Mouse (Mus musculus): ENCODE measurements at regions not wholly inside any gene's neighbourhood (a gene's known extent, or its start where the extent isn't known, plus 50 kb on each side); places are given as distances from the start of the nearest gene placed in this dataset.
A peak's percentile ranks its signal among the peaks of the same experiment; 100 is the strongest.

- no peak for DNase-seq (ENCODE audit: low read depth)
Measured at GRCm38 (mm10) chr3:121902246-121902645, 50.1 kb upstream of the Arhgap29 start.

GRCm38 (mm10) chr3:121900429-121900844 lies 51.9 kb upstream of the Arhgap29 start:
- no peak for DNase-seq (ENCODE audit: low read depth)

GRCm38 (mm10) chr3:121897821-121898574 lies 54.3 kb upstream of the Arhgap29 start:
- no peak for DNase-seq (ENCODE audit: low read depth)

GRCm38 (mm10) chr3:121893606-121894005 lies 58.7 kb upstream of the Arhgap29 start:
- no peak for DNase-seq (ENCODE audit: low read depth)

- no peak for DNase-seq (ENCODE audit: low read depth)
Measured at GRCm38 (mm10) chr3:121892675-121893074, 59.7 kb upstream of the Arhgap29 start.

GRCm38 (mm10) chr3:121891338-121891737 lies 61.0 kb upstream of the Arhgap29 start:
- no peak for DNase-seq (ENCODE audit: low read depth)

GRCm38 (mm10) chr3:121890563-121890962 lies 61.8 kb upstream of the Arhgap29 start:
- no peak for DNase-seq (ENCODE audit: low read depth)

DNA sequence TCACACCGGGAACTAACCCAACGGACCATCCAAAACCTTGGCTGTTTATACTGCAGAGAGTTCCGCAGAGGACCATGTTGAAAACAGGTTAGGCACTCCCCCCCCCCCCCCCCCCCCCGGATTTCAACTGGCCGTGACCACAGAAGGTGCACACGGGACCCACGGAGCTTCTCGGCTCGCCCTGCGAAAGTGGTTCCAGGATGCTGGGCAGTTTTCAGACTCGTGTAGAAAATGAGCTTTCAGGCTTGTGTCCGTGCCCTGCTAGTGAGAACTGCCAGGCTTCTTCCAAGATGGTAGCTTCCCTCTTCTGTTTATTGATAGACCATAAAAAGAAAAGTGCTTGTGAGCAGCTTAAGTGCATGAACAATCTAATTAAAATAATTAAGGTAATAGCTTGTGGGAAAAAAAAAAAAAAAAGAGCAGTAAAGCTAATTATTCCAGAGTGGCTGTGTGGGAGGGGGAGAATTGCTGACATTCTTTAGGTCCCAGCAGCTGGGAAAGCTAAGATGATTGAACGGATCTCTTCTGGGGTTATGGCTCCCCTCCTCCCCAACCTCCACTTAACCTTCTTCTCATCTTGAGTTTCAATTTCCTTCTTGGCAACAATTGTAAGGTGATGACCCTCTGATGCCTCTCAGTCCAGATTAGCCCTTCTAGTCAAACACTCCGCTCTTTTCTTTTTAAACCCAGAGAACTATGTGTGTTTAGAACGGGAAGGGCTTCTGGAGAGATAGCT lies 65.3 kb upstream of the Arhgap29 start:
- no peak for DNase-seq (ENCODE audit: low read depth)

- DNase-seq (ENCODE audit: low read depth) = no peak
Measured at GRCm38 (mm10) chr3:121886309-121886708, 66.0 kb upstream of the Arhgap29 start.

DNA sequence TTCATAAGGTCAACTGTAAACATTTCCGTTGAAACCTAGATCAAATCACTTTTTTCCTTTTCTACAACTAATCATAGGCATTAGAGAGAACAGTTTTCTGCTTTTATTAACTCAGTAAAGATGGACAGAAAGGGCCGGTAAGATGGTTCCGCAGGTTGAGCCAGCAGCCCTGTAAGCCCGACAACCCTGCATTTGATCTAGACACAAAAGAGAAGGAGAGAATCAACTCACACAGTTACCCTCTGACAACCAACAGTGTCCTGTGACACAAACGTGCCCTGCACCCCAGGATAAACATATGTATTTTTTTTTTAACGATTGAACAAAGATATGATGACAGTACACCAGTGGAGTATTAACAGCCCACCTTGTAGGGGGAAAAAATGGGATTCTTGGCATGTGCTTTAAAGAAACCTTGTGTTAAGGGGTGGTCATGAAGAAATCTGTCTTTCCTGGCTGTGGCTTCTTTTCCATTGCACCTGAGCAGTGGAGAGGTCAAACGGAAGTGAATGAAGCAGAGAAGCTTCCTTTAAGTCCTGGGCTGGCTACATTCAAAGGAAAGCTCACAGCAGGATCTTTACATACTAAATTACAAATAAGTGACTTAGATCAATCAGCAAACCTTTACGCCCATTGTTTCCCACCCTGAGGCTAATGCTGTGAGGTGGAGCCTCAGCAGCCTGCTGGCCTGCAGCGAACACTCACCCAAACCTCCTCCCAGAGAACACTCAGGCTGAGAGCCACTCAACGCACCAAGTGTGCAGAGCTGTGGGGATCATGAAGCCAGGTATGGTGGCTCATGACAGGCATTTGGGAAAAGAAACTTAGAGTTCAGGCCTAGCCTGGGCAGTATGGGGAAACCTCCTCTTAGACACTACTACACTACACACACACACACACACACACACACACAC lies 66.8 kb upstream of the Arhgap29 start:
- no peak for DNase-seq (ENCODE audit: low read depth)

- peak; percentile 96 for DNase-seq (ENCODE audit: low read depth)
Measured at GRCm38 (mm10) chr3:121884328-121885248, 67.8 kb upstream of the Arhgap29 start.

DNA sequence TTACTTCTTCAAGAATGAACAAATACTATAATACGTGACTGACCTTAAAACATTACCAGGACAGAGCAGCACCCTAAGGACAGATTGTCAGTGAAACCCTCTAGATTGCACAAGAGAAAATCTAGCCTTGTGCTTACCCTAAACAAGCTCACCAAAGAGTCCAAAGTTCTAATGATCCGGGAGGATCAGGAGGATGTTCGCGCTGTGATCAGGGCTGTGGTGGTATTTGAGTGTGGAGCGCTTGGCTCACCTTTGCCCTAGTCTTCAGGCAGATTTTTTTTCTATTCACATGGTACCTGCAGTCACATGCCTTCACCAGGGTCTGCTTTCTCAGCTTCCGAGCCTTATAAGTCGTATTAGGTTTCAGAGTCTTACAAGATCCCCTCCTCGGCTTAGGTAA lies 65.3 kb upstream of the Abcd3 start:
- no peak for DNase-seq (ENCODE audit: low read depth)

DNA sequence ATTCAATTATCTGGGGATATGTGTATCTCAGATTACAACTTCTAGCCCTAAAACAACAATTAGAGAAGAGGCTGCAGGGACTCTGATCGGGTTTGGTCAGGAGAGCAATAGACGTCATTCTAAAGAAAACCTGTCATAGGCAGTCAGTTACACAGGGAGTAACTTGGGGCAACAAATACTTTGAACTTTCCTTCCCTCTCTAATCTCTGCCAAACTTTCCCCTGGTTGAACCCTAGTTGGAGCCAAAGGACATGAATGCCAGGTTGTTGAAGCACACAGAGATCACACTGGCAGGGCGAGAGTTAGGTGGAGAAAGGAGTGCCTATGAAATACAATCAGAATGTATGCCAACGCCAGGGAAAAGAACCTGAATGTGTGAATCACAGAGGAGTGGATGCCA lies 60.0 kb upstream of the Abcd3 start:
- DNase-seq (ENCODE audit: low read depth) = no peak

DNA sequence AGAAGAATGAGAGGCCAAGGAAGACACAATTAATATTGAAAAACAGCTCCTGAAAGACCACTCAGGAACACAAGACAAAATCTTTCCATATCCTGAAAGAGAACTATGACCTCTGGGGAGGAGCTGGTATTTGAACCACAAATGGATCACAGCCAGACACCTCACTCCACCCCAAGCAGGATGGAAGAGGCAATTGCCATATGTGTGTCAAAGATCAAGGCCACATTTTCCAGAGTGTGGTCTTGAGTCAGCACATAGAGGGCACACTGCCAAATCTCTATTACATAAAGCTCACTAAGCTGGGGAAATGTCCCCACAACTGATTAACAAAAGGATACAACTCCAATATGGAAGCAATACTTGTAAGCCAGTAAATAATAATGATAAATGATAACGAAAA lies 59.5 kb upstream of the Abcd3 start:
- DNase-seq (ENCODE audit: low read depth) = peak; percentile 86

DNA sequence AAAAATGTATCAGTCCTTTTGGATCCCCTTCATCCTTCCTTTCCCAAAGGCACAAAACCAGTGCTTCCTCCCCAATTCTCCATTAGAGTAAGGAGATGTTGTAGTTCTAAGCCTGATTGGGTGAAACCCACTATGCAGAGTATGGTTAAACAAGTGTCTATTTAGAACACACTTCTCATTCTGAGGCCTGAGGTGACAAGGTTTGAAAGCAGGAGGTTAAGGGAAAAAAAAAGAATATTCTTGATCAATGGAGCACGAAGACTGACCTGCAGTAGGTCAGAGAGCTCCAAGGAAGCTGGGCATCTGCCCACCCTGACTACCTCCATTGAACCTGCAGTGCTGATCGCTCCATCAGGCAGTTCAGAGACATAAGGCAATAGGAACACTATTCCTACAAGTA lies 58.5 kb upstream of the Abcd3 start:
- DNase-seq (ENCODE audit: low read depth) = no peak

DNA sequence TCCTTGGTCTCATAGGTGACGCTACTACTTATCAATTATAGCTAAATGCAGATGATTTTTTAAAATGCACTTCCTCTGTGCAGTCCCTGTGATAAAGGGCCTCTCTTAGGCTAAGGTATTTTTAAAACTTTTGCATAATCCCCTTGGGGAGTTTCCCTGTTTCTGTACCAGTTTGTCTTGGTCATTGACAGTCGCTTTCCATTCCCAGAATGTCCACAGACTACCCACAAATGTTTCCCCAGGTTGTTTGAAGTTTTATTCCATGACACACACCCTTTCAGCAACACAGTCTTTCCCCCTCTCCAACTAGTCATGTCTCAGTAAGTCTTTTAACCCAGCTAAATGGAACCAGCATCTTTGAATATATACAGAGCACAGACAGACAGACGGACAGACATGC lies 57.6 kb upstream of the Abcd3 start:
- no peak for DNase-seq (ENCODE audit: low read depth)

- DNase-seq (ENCODE audit: low read depth) = no peak
Measured at GRCm38 (mm10) chr3:121871795-121872194, 56.7 kb upstream of the Abcd3 start.

DNA sequence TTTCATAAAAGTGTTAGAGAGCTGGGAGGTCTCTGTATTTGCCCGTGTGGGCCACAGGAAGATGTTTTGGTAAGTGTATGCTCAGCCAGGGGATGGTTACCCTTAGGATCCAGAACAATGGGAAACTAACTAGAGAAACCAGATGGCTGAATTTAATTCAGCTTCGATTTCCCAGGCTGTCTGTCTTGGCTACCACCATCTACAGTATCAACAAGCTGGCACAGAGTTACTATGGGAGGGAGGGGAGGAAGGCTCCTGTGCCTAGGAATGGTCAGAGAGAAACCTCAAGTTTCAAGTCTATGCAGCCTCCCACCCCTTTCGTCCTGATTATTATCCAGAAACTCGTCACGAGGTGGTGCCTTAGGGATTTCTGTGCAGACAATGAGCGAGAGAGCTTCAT lies 55.6 kb upstream of the Abcd3 start:
- DNase-seq (ENCODE audit: low read depth) = no peak

- no peak for DNase-seq (ENCODE audit: low read depth)
Measured at GRCm38 (mm10) chr3:121869694-121870093, 54.6 kb upstream of the Abcd3 start.

DNA sequence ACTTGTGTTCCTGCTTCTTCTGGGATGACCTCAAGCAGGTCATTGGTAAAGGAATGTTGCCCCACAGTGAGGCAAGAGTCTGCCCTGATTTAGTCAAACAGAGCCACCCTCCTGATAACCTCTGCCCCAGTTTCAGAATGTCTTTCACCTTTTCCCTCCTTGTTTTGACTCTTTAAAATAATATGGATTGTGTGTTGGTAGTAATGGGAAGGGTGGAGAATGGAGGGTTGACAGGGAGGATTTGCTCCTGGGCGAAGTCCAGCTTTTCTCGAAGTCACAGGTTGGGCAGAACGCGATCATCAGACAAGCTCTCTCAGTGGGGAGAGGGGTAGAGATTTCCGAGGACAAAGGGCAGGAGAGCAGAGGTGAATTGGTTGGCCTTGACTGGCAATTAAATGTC lies 52.2 kb upstream of the Abcd3 start:
- DNase-seq (ENCODE audit: low read depth) = no peak

DNA sequence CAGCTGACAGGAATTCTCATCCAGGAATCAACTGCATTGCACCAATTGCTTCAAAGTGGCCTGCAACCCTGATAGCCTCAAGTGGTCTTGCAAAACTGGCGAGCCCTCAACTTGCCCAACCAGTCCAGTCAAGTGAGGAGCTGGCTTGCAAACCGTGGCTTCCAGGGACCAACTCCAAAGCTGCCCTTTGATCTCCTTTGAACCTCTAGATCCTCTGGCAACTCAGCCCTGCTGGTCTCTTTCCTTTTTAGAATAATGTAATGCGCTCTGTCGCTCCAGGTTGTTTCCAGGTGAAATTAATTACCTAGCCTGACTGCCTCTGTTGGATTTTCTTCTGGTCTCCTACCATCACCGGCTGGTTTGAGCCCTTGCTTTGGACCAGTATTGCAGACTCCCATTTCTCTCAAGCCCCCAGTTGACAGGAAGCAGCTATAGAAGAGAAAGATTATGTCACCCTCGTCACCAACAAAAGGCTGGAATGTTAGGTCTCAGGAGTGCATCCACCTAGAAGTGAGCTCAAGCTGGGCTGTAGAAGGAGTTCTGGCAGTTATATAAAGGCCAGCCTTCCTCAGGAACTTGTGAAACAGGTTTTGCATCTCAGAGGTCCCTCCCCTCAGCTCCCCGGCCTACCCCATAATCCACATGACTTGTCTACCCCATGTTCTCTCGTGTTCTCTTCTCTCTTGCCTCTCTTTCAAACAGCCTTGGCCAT lies 49.8 kb upstream of the Abcd3 start:
- no peak for DNase-seq (ENCODE audit: low read depth)
